Mouse (Mus musculus): ENCODE measurements at regions not wholly inside any gene's neighbourhood (a gene's known extent, or its start where the extent isn't known, plus 50 kb on each side); places are given as distances from the start of the nearest gene placed in this dataset.

DNA sequence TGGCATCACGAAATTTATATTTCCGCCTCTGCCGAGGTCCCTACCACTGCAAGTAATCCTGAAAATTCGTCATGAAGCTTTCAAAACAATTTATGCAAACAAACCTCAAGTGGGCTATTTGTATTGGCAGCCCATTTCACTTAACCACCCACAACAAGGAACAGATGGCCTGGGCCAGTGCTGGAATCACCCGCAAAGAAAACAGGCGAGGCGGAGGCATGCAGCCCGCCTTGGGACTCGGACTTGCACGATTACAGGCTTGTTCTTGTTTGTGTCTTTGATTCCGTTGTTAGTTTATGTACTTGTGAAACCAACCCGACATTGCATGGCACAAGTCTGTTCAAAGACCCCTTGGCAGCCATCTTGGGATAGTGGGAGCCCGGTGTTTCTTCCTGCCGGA lies 55.8 kb upstream of the Irx6 start:
- no peak for DNase-seq
- intact Hi-C loops (cut with DNase I): loop anchor here (10.0 kb wide), 1 partner anchor 253 kb away; no protein-coding TSS in a partner anchor
